Mouse (Mus musculus) megakaryocyte-erythroid progenitor cell, adult 5-6 weeks (primary cell): ENCODE measurements around the gene Fam213a. TPM values are rescaled to one million over a fixed set of nuclear protein-coding genes. Genes with fewer than 3 reads are reported as not detected.
"Not testable (repeated sequence)": the region's sequence is repeated elsewhere in the genome, so short reads cannot be mapped to it uniquely, and the experiment has no call there.

Experiments
- ATAC-seq: replicated peaks from 2 replicates; pipeline ENCODE4 v1.8.0; 2016; ENCODE audit warnings: mild to moderate bottlenecking, inconsistent platforms; ENCODE audit not compliant: severe bottlenecking, poor library complexity, low FRiP score, low TSS enrichment
- total RNA-seq, 2 experiments: library from RNA; stranded (forward) in 1 of 2; stranded (reverse) in 1 of 2; fragments of 200-1000, 215-1000 nt in 1 of 2; fragments of >200 nt in 1 of 2; fragmentation: Nextera tagmentation in 1 of 2; gene quantifications; 2 replicates each; pipeline ENCODE4 v1.2.3; 2014 to 2017

The Fam213a gene
- total RNA-seq (2014; fragmentation: Nextera tagmentation) (29.9 and 70.4 TPM in 2 replicates), total RNA-seq (2017) (73.6 and 75.3 TPM in 2 replicates)

DNA sequence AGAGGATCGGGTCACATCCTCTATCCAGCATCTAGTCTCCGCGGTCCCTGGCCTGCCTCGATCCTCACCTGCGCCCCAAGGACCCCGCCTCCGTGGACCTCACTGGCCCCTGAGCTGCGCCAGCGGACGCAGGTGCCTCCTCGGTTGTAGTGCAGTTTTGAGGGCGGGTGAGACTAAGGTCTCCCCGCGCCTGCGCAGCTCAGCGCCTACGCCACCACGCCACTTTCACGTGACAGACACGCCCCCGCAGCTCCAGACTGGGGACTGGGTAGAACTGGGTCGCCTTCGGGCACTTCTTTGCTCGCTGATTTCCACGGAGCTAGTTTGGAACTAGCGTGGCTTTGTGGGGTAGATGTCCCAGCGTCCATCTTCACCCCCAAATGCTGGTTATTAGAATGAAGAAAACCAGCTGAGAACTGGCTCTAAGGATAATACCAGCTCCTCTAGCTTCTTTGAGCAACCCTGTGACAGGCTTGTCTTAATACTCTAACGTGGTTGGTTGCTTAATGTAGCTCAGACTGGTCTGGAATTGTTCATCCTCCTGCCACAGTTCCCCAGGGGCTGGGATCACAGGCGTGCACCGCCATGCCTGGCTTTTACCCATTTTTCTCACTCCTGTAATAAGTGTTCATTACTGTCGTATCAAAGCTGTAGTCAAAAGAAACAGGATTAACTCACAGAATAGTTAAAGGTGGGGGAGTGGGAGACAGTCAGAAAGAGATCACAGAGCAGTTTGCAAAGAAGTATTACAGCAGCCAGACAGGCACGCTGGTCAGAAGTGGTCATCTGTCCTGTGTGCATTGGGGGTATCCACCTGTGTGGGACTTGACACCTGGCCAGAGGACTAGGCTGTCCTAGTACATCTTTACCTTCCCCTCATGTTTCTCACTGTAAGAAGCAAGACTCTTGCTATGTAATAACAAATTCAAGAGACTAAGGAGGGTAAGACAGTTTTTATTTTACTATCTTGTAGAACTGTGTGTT is at the start of gene Fam213a:
TSS of gene Fam213a (minus strand) at position 159 of the 984 bp plus-strand sequence.
- ATAC-seq, result peak; percentile 95

DNA sequence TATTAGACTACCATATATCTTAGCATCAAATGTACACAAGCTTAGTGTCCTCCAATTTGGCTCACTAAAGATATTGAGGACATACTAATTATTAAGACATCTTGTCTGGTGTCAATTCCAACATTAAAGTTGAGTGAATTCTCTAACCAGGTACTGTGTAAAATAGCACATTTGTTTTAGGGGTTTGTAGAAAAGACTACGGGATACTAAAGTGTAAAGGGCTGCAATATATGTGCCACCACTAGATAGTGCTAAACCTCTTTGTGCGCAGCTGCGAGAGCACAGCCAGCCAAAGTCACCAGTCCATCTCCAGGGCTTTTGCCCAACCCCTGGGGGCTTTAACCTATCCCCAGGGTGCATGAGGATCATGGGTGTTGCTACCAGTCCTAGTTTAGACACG is 39.6 kb upstream of the Fam213a start:
- not testable (repeated sequence) for ATAC-seq

DNA sequence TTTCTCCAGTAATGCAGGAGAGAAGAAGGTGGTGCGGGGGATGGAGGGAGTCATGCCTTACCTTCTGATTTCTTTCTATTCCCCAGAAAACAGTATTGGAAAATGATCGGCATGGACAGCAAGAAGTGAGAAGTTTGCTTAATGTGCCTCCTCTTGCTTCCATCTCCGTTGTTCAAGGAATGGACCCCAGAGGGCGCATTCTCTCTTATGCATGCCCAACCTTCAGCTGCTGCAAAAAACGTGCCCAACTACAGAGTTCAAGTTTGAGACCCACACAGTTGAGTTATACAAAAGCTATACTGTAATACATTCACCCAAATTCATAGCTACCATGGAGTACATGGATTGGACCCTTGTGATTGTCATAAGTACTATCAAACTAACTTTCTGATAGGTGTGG is 38.9 kb upstream of the Fam213a start:
- ATAC-seq, result peak; percentile 74

DNA sequence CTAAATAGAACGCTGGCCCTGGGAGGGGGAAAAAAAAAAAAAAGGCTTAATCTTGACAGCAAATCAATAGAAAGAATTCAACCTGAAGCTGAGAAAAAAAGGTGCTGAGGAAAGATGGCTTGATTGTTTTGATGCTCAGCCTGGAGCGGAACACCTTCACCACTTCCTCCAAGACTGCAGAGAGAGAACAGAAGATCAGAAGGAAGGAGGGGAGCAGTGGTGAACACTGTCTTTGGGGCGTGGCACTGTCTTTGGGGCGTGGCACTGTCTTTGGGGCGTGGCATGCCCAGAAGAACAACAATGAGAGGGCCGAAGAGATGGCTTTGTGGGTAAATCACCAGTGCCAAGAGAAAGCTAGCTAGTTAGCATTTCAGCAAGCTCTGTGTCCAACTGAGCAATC is 36.9 kb upstream of the Fam213a start:
- no peak for ATAC-seq

DNA sequence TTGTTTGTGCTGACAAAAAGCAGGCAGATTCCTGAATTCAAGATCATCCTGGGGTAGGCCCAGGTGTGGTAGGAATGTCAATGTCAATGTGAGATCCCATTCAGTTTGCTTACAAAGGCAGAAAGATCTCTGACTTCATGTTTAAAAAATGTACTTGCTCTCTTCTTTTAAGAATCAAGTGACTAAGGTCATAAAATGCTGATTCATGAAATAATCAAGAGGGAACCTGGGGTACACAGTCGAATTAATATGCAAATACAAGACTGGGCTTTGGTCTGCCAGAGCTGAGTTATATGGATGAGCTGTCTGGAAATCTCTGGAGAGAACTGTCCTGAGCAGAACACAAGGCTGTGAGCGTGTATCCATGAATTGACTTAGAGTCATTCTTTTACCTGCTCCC is 33.8 kb upstream of the Fam213a start:
- ATAC-seq, result no peak

DNA sequence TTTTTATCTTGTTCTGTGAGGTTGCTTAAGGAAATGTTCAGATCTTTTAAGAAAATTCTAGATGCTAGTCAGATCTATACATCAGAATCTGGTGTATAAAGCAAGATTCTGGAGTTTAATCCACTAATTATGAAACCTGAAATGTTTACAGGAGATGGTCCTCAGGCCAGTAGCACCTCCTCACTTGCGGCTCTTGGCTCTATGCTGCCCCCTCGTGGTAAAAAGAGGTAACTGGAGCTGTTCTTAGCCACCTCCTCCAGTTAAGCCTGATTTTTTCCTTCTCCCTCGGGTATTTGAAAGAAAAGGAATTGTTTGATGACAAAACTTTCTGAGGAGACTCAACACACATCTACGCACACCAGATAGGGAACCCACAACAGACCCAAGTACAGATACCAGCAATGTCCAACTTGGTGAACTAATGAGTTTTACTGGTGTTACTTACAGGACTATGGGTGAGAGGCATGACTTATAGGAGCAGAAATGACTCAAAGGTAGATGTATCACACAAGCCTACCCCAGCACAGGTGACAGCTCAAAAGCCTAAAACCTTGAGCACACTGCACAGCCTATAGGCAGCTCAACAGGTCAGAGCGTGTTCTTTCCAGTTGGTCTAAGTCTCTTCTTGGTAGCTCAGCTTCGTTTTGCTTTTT is 21.7 kb upstream of the Fam213a start:
- ATAC-seq, result peak; percentile 85

DNA sequence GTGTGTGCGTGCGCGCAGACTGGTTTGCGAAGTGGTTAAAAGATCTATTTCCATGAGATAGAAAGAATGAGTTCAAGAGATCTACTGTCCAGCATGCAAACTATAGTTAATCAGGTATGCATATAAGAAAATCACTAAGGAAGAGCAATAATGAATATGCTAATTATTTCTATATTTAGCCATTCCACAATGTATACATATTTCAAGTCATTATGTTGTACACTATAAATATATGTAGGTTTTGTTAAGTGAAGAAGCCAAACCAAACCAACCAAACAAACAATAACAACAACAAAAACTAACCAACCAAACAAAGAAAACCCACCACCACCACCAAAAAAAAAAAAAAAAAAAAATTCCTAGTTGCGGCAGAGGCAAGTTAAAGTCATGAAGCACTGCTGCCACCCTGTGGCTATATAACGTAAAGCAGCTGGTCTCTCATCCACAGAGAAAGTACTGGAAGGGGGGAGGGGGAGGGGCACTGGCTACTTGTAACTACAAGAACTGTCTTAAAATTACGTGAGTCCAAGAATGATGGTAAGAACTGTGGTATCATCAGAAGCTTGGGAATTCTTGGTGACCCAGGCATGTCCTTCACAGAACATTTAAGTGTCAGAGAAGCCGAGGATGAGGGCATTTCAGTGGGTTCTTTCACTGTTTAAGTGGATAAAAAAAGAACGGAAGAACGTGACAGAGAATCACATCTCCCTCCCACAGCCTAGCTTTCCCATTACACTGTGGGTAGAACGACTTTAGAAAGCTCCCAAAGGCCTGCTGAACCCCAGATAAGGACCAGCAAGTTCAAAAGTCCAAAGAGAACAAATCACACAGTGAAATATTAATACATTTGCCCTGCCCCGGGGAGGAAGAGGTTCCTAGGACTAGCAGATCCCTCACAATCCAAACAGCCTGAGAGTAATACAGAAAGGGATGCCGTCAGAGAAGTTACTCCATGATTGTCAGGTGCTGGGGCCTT is 19.8 kb upstream of the Fam213a start:
- peak; percentile 91 for ATAC-seq

DNA sequence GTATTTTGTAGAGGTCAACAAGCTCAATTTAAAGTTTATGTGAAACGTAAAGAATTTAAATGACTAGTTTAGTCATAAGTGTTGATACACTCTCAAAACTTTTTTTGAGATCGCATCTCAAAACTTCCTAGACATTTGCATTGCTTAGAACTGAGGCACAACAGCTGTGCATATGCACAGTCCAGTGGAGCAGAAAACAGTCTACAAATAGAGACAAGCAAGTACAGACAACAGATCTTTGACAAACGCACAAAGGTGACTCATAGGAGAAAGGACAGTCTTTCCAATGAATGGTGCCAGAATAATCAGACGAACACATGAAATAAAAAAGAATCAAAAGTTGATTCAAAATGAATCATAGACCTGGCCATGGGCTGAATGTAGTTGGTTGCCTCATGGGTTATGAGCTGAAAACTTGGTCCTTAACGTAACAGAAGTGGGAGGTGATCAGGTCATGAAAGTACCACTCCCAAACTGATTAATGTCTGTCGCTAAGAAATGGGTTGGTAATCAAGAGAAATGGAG is 17.5 kb upstream of the Fam213a start:
- ATAC-seq, result no peak

DNA sequence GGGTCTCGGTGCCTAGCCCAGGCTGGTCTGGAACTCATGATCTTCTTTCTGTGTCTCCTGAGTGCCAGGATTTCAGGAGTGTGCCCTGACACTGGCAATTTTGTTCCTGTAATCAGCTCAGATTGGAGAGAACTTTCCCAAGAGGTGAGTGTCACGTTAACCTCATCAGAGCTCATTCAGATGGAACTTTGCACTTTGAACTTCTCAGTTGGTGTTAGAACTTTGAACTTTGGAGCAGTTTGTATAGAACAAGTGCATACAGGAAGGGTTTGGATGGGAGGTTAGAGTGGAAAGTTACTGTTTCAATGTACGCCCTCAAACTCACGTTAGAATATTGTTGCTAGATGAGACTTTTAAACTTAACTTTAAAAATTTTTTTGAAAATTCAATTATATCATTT is 15.7 kb upstream of the Fam213a start:
- ATAC-seq, result no peak

DNA sequence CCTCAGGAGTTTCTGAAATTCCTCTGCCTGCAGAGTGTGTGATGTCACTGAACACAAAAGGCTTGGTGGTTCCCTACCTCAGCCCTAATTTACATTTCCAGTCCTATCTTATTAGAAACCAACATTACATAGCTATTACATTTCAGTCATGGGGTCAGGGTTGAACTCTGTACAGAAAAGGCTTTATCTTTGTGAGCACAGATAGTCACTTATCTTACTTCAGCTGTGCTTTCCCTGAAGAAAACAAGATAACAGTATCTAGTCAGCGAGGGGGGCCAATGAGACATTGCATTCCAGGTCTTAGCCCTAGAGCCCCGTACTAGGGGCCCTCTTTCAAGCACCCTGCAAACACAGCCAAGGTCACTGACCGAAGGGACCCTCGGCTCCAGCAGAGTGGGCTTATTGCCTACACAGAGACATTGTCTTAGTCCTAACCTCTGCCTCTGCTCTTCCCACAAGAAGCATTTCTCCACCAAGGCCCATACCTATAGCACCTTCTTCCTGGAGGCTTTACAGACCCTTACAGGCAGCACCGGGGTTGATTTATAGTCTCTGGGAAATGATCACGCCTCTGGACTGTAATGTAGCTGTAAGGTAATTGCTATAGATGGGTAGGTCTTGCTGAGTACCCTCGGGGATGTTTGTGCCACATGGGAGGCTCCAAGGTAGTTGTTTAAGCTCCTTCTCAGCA is 12.2 kb upstream of the Fam213a start:
- peak; percentile 81 for ATAC-seq

DNA sequence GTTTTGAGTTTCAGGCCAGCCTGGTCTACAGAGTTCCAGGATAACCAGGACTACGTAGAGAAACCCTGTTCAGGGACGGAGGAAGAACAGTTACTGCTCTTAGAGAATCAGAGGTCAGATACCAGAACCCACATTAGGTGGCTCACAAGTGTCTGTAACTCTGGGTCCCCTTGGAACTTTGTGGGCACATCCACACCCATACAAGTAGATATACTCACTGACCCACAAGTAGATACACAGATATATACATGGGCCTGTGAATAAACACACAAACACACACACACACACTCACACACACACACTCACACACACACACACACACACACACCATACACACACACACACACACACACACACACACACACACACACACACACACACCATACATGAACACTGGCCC is 11.5 kb upstream of the Fam213a start:
- no peak for ATAC-seq

DNA sequence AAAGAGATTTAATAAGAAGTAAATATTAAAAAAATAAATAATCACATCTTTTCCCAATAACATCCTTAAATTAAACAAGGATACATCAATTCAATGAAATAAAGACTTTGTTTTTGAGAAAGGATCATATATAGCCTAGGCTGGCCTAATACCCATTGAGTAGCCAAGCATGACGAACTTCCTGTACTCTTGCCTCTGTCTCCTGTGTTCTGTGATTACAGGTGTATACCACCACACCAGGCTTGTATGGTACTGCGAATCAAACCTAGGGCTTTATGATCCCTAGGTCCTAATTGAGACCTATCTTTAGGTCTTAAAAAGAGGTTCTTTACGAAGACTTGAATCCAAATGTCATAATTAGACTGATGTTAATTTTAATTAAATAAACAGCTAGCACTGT is 7.7 kb upstream of the Fam213a start:
- ATAC-seq, result no peak

DNA sequence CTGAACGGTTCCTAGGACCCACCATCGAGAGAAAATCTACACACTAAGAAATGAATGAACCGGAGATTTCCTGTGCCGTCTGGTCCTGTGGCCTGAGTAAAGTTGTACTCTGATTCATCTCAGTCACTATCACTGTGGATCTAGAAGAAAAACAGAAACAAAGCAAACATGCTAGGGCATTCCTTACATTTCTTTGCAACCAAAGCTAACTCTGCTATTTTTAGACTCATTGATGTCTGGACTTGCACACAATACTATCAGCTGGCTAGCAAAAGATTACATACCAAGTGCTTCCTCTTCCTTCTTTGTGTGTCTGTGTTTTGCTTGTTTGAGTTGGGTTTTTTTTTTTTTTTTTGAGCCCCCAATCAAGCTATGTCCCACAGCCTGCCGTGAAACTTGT is 3.9 kb upstream of the Fam213a start:
- no peak for ATAC-seq

DNA sequence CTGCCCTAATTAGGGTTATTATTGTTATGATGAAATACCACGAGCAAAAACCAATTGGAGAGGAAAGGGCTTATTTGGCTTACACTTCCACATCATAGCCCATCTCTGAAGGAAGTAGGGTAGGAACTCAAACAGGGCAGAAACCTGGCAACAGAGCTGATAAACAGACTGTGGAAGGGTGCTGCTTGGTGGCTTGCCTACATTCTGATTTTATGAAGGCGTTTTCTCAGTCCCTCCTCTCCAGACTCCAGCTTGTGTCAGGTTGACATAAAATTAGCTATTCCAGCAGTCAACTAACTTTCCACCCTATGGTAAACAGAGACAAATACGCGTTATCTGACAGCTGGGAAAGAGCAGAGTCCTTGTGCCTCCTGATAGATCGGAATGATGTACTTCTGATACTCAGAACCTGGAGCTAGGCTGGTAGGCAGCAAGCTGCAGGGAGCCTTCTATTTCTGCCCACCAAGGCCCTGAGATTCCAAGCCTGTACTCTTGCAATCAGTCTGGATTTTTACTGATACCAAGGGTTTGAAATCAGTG is 1.2 kb upstream of the Fam213a start:
- no peak for ATAC-seq

DNA sequence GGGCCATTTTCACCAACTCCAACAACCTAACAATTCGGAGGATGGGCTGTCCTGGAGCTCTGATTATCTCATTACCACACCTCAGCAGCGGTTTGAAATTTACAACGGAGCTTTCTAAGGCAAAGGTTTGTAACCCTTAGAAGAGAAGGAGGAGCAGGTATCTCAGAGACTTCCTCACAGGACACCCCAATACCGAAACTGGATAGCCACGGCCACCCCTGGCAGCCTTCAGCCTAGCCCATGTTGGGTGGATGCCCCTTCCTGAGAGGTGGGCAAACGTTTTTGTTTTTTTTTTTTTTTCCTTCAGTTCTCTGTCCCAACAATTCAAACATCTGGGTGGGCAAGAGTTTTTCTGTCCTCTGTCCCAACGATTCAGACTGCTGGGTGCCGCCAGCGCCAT is 445 bp downstream of the Fam213a start:
- 0 out of 2 replicates have a peak, but pooled peaks have one; percentile 17 for ATAC-seq

DNA sequence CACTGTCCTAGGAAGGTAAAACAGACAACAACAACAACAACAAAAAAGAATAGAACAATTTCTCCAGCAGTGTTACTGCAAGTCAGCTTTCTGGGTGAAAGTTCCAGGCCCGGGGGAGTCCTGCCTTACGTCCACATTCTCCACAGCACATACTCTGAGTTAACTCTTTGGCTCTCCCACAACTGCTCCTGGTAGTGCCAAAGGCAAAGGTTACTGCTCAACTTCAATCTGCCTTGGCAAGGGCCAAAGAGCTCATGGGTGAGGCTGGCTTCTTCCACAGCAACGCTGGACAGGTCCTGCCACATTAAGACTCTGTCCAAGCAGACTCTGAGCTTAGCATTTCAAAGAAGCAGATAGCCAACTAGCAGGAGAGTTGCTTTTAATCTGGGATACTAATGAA is 1.7 kb downstream of the Fam213a start:
- no peak for ATAC-seq

DNA sequence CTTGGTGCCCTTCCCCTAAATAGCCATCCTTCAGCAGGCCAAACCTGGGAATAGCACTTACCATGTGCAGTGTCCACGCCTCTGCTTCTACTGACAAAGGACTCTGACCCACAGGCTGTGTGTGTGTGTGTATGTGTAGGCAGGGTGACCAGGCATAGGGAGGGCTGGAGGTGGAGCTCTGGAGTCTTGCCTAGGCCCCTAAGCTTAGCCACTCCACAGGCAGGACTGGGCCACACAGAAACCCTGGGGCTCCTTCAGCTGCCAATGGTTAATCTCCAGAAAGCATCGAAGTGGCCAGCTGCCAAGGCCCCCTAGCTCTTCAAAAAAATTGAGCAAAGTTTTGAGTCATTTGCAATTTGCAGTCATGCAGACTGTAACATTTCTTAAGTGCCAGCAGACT is 5.5 kb downstream of the Fam213a start:
- peak; percentile 46 for ATAC-seq

DNA sequence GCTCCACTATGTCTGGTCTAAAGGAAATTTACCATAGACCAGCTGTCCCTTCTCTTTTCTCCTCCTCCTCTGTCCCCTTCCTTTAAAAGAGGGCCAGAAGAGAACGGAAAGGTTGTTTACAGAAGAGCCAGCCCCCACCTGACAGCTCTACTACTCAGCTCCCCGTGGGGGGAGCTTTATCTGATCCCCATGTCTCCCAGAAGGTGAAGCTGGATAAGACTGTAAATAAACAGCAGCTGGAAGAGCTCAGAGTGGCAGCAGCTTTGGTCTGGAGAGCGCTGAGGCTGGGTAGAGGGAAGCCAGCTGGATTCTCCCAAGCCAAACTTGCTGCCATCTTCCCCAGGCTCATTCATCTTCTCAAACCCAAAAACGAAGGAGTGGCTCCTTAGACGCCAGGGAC is 5.9 kb downstream of the Fam213a start:
- peak; percentile 66 for ATAC-seq
